In the genomic region with DNA sequence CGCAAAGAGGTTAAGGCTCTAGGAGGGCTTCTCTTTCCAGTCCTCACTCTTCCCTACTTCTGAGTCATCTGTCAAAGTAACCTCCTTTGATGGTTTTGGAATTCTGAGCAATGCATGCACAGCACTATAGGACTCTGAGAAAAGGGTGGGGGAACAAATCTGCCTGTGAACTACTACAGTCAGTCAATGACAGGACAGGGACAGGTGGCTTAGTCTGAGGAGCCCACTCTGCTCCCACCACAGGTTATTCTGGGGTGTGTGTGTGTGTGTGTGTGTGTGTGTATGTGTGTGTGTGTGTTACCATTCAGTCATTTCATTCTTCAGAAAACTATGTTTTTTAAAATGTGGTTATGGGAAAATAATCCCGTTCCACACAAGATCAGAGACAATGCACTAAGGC, we compare ENCODE assay signal across 13 mouse cellular contexts.
"Had no signal": no experiment of that assay in that cellular context is flagged by ENCODE, and none has a peak within 500 bp of the region (broad histone marks: within the 10 kb centered on the region; RNA-seq: fewer than 3 reads in every experiment).

No protein-coding gene starts in this region.

- ATAC-seq: liver, postnatal 0 days; lung, postnatal 0 days had no signal

- H3K36me3 ChIP-seq: limb, embryonic 12.5 days; limb, embryonic 15.5 days; midbrain, embryonic 12.5 days had no signal

- H3K4me3 ChIP-seq: limb, embryonic 12.5 days; limb, embryonic 15.5 days; midbrain, embryonic 12.5 days had no signal

- H3K4me2 ChIP-seq: limb, embryonic 12.5 days; limb, embryonic 15.5 days; liver, embryonic 11.5 days; lung, embryonic 14.5 days; midbrain, embryonic 12.5 days had no signal

- H3K9me3 ChIP-seq: limb, embryonic 12.5 days; limb, embryonic 15.5 days; midbrain, embryonic 12.5 days had no signal

- DNase-seq: kidney, postnatal 14 days; kidney, postnatal 4 days; left cerebral cortex, postnatal 4 days; liver, postnatal 0 days; lung, embryonic 14.5 days; thymus, postnatal 25 days had no signal

- H3K27me3 ChIP-seq: limb, embryonic 15.5 days; midbrain, embryonic 12.5 days had no signal

- H3K27ac ChIP-seq: limb, embryonic 12.5 days; limb, embryonic 15.5 days; liver, embryonic 14.5 days; macrophage; midbrain, embryonic 12.5 days had no signal

- H3K9ac ChIP-seq: limb, embryonic 12.5 days; limb, embryonic 15.5 days; liver, embryonic 14.5 days; liver, postnatal 0 days; lung, embryonic 14.5 days; midbrain, embryonic 12.5 days had no signal
